Mouse (Mus musculus) cerebellum, adult 2 months (tissue): Measurements from ENCODE around the gene Zfhx3.

Experiments used
- CTCF ChIP-seq: fragments of 200-500 bp; IDR thresholded peaks from 2 replicates; pipeline ENCODE4 v1.5.1; 2011; ENCODE audit warnings: low read depth, mild to moderate bottlenecking, control low read depth, low read length, moderate library complexity, borderline replicate concordance; ENCODE audit not compliant: insufficient read depth
- POLR2A ChIP-seq: fragments of 200-500 bp; IDR thresholded peaks from 2 replicates; pipeline ENCODE4 v1.6.1; 2011; ENCODE audit warnings: low read length, control low read depth, borderline replicate concordance; ENCODE audit not compliant: insufficient read depth

DNA sequence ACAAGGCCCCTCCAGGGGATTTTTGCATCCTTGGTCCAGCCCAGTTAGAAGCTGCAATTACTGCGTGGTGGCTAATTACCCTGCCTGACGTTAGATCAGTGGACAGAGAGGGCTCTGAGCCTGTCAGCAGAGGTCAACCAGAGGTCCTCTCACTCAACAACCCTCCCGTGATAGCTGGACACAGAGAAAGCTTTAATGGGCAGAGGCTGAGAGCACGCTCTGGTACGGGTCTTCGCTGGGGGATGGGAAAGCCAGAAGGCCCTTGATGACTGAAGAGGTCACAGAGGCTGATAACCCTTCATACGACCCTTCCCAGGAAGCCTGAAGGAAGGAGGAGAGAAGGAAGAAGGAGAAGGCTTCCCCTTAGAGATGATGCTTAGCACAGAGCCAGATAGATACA lies 820.1 kb downstream of the Zfhx3 start:
- TF ChIP-seq CTCF: no peak
- TF ChIP-seq POLR2A: no peak
